Mouse (Mus musculus): Measurements from ENCODE around the gene Pdzrn4.
"Not testable (repeated sequence)": the region's sequence is repeated elsewhere in the genome, so short reads cannot be mapped to it uniquely, and the experiment has no call there.

Gene Pdzrn4

DNA sequence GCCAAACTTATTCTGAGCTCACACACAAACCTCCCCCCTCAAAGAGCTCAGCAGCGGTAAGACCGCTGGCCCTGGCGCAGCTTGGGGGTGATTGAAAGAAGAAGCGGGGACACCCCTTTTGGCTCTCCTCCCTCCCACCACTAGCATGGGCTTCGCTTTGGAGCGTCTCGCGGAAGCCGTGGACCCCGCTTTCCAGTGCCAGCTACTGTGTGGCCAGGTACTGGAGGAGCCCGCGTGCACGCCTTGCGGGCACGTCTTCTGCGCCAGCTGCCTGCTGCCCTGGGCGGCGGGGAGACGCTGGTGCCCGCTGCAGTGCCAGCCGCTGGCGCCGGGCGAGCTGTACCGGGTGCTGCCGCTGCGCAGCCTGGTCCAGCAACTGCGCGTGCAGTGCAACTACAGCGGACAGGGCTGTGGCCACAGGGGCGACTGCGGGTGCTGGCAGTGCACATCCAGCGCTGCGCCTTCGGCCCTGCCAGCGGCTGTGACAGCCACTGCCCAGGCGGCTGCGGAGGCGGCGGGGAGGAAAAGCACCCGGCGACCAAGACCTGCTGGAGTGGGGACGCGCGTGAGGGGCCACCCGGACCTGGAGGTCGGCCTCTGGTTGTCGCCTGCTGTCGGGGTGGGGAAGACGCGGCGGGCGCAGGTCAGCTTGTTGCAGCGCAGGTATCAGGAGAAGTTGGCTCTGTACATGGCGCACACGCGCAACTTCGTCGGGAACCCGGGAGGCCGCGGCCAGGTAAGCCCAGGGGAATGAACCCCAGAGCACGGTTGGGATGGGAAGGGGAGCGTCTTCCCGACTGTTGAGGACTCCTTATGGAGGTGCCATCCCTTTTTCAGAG is at the start of gene Pdzrn4:
TSS of gene Pdzrn4 (plus strand) at position 112 of the 839 bp plus-strand sequence.
- no peak for DNase-seq (ENCODE audit: low spot score)

DNA sequence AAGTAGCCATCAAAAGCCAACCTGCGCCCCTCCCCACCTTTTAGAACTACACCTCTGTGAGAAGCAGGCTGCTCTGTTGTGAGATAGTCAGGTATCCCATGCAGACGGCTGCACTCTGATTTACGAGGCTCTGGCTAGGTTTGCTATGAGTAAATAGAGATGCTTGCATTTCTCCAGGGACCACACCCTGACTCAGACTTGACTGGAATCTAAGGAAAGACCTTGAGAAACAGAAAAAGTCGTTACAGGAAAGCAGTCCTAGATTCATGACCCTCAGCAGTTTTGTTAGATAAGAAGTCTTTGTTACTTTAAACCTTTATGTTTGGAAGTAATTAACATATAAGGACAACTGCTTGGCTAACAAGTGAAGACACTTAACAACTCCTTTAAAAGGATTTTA is 49.3 kb upstream of the Pdzrn4 start:
- no peak for DNase-seq (ENCODE audit: low spot score)

DNA sequence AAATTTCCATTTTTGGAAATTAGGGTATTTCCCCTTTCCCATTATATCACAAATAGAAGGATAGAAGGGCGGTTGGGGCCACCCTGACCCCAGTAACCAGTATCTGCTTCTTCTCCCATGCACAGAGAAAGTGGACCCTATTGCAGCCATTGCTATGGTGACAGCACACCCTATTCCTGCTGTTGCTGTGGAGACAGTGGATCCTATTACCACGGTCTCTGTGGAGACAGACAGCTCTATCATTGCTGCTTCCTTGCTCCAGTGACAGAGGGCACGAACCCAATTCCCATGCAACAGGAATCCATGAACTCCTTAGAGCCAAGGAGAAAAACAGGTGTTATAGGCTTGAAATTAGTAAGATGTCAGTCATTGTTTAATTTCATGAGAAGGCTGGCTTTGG is 48.8 kb upstream of the Pdzrn4 start:
- DNase-seq (ENCODE audit: low spot score), result no peak

DNA sequence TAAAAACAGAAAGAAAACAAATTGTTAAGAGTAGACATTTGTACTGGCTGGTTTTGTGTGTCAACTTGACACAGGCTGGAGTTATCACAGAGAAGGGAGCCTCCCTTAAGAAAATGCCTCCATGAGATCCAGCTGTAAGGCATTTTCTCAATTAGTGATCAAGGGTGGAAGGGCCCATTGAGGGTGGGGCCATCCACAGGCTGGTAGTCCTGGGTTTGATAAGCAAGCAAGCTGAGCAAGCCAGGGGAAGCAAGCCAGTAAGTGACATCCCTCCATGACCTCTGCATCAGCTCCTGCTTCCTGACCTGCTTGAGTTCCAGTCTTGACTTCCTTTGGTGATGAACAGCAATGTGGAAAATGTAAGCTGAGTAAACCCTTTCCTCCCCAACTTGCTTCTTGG is 48.2 kb upstream of the Pdzrn4 start:
- not testable (repeated sequence) for DNase-seq (ENCODE audit: low spot score)

DNA sequence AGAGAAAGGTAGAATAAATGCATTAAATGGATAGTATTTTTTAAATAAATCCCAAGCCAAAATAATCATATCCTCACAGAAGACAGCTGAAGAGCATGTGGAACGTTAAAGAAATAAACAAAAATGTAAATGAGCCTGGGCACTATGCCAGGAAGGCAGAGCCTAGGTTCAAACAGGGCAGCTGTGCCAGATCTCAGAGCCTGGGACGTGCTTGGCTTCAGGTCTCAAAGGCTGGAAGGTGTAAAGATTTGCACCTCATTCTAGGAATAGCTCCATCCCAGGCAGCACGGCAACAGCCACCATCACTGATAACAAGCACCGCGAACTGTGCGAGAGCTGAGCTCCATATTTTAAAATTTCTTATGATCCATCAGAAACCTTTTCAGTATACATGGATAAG is 32.5 kb upstream of the Pdzrn4 start:
- DNase-seq (ENCODE audit: low spot score), result no peak

DNA sequence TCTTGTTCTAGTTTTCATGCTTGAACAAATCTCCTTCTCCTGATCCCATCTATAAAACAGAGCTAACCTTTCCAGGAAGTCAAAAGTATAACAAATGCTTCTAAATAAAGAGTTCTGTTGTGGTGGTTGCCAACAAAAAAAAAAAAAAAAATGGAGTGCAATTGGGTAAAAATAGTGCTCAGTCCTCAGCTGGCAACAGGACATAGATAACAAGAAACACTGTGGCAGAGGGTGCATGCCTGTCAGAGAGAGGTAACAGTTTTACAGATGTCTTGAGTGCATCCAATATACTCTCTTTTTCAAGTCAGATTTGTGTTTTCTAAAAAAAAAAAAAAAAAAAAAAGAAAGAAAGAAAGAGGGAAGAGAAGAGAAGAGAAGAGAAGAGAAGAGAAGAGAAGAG is 32.1 kb upstream of the Pdzrn4 start:
- no peak for DNase-seq (ENCODE audit: low spot score)

DNA sequence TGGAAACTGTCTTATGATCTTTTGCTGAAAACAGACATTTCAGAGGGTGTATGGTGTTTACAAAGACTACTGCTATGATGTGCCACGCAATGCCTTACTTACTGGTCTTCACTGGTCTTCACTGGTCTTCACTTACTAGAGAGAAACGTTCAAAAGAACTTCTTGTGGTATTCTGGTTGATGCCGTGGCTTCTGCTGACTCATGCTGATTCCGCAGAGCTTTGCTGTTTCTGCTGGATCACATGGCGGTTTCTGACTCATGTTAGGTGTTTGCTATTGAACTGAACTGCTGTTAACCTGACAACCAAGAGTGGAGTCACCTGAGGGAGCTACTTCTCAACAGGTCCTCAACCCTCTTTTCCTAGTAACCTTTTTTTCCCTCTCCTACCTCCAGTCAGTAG is 1.9 kb upstream of the Pdzrn4 start:
- no peak for DNase-seq (ENCODE audit: low spot score)

DNA sequence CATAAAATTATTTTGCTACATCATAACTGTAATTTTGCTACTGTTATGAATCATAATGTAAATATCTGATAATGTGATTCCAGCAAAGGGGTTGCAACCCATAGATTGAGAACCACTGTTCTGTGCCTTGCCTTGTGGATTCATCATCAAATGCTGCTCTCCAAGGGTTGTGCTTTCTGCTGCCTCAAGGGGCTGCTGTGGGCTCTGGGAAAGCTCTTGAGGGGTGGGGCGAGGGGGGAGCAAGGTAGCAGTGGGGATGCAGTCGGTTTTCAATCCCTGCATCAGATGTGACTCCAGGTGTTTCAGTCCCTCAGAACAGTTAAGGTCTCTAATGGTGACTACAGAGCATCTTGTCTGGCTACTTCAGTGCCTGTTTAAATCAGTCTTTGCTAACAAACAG is 2.1 kb downstream of the Pdzrn4 start:
- no peak for DNase-seq (ENCODE audit: low spot score)

GRCm38 (mm10) chr15:92399278-92399677 is 2.6 kb downstream of the Pdzrn4 start:
- DNase-seq (ENCODE audit: low spot score), result no peak

DNA sequence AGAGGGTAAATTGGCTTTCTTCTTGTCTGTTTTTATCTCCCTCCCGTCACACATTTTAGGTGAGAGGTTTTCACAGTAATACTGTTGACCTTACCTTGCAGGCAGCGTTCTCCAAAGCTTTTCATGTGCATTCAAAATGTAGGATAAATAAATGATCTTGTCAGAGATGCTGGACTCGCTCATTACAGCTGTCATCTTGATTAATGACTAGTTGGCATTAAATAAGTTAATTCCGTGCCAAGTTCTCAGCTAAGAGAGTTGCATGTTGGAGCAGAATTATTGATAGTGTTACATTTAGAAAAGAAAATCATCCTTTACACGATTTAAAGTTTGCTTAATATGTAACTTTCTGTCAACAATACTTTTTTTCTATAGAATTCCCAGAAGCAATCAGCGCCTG is 4.9 kb downstream of the Pdzrn4 start:
- no peak for DNase-seq (ENCODE audit: low spot score)

DNA sequence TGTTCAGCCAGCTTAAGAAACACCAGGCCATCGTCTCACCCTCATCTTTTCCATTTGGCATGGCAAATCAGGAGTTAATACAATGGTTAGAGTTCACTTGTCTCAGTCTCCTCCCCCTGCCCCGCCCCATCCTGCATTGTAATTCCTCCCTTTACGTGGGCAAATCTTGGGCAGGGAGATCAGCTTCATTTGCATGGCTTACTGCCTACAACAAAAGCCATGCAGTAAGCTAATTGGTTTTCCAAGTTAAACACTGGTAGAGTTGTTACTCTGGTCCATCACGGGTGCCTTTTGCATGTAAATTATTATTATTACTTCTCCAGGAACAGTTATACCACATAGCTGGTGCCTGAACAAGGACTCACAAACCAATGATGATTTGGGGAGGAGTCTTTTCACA is 18.6 kb downstream of the Pdzrn4 start:
- DNase-seq (ENCODE audit: low spot score), result no peak

DNA sequence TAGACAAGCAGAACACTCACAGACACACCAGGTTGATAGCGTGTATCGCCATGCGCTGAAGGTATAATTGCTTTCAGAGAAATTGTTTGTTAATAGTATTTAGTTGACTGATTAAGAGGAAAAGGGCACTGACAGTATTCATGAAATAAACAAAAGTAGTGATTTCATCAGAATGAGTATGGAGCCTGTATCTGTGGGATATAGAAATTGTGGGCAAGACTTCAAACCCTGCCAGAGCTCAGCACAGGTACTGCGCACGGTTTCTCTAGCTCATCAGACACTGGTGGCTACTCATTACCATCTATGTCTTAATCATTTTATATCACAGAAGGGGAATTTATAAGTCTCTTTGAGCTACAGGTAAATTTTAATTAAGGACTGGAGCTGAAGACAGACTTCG is 19.5 kb downstream of the Pdzrn4 start:
- no peak for DNase-seq (ENCODE audit: low spot score)

GRCm38 (mm10) chr15:92416658-92417057 is 20.0 kb downstream of the Pdzrn4 start:
- no peak for DNase-seq (ENCODE audit: low spot score)

GRCm38 (mm10) chr15:92417120-92417519 is 20.4 kb downstream of the Pdzrn4 start:
- no peak for DNase-seq (ENCODE audit: low spot score)

GRCm38 (mm10) chr15:92434605-92435004 is 37.9 kb downstream of the Pdzrn4 start:
- DNase-seq (ENCODE audit: low spot score), result no peak

GRCm38 (mm10) chr15:92435306-92435705 is 38.6 kb downstream of the Pdzrn4 start:
- DNase-seq (ENCODE audit: low spot score), result no peak

- no peak for DNase-seq (ENCODE audit: low spot score)
These were observed 45.0 kb downstream of the Pdzrn4 start for GRCm38 (mm10) chr15:92441630-92442180.

DNA sequence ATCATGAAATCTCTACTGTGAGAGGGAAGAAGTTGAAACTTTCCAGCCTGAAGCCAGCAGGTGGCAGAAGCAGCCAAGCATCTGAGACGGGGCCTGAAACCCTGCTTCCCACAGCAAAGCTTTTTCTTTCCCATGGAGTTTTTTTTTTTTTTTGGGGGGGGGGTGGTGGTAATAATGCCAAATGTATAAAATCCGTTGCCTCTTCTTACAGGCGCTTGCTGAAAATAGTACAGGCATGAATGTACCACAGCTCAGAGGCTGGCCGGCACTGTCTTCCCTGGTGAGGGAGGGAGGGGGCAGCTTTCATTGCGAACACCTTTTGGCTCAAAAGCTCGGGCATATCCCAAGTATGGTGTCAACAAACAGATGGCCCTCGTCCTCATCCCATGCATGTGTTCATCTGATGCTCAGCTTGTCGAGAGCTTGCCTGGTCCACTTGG is 51.0 kb downstream of the Pdzrn4 start:
- DNase-seq (ENCODE audit: low spot score), result no peak

GRCm38 (mm10) chr15:92449112-92449511 is 52.4 kb downstream of the Pdzrn4 start:
- no peak for DNase-seq (ENCODE audit: low spot score)

DNA sequence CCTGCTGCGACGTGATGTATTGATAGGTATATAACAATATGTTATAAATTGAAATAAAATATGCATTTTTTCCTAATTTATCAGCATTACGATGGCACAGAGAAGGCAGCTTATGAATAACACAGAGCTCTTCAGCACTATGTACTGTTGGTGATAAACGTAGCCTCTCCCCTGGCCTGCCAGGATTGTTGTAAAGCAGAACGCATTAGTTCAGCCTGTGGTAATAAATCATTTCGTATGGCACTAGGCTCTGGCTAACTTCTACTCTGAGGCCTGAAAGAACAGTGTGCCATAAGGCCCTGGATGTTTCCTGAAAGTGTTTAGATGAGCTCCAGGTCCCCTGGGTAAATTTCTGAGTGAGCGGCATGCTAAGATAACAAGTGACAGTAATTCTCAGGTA is 55.9 kb downstream of the Pdzrn4 start:
- no peak for DNase-seq (ENCODE audit: low spot score)

DNA sequence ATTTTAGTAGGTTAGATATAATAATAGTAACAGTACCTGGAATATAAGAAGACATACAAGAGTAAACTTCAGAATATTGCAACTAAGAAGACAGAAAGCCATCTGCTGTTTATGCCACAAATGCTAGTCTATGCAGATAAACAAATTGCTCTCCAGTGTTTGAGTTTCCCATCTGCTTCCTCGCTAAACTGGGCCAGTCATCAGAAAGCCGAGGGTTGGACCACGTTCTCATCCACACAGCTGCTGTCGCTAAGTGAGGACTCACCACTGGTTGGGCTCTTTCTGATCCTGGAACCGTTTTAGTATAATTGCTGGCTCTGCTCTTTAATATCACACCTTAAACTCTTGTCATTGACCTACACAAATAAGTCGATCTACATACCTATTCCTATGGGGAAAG is 85.5 kb downstream of the Pdzrn4 start:
- no peak for DNase-seq (ENCODE audit: low spot score)

DNA sequence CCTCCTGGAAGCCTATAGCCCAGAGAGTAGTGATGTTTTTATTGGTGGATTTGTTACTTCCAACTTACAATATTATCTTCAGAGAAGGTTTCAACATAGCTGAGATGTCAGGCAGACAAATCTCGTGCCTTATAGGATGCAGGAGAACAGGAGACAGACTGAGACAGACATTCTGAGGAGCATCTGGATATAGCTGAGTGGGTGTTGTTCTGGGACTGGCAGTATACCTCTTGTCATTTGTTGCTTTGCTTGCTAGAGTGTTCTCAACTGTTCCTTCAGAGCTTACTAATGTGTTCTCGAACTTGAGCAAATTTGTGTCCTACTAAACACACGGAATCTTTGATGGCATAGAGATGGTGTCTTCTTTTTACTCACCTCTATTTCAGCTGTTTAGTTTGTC is 94.7 kb downstream of the Pdzrn4 start:
- DNase-seq (ENCODE audit: low spot score), result no peak

DNA sequence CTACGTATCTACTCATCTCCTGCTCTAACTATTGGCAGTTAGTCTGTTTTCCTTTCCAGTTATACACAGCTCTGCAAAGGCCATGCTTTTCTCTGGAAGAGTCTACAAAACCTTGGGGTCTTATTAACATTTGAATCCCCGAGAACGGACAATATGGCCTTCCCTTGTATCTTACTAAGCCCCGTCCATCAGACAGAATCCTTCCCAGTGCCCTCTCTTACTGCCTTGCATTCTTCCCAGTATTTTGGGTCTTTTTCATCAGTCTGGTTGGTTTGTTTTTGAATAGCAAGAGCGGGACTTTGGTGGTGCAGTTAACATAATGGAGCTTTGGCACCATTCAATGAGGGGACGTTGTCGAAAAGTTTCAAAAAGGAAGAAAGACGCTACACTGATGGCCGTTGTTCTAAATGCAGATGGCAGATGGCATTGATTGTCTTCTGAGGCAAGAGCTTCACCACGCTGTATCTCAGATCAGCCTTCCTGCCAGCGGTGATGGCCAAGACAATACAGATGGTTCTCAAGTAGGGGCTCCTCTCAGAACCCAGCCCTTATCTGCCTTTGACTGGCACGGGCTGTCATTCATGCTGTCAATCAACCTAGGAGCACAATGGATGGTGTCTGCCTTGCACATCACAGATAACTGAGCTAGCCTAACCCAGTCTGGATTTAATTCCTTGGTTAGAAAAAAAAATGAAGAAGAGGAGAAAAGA is 98.9 kb downstream of the Pdzrn4 start:
- DNase-seq (ENCODE audit: low spot score), result no peak

All from T-cell, adult 2 months (primary cell).